Mouse (Mus musculus): ENCODE results near the gene Csde1. TPM values are rescaled to one million over a fixed set of nuclear protein-coding genes. Genes with fewer than 3 reads are reported as not detected.

Gene Csde1
- polyA plus RNA-seq, 1 experiment from 2014 or later, result 244 TPM

- H3K4me3 ChIP-seq (ENCODE audit: low read length), result no peak overlapping the region
- H3K9ac ChIP-seq (ENCODE audit: low read depth, low read length), result no peak overlapping the region
- H3K27me3 ChIP-seq (replicated peaks; ENCODE audit: control insufficient read depth, insufficient read depth, low read length), result no peaks in the 10 kb centered on the region
- H3K9me3 ChIP-seq (ENCODE audit: control insufficient read depth, low read length), result no peaks in the 10 kb centered on the region
- peaks cover 6% of the 10 kb centered on the region; the same call in 1 of the 2 replicates for H3K36me3 ChIP-seq (ENCODE audit: control insufficient read depth, insufficient read depth, low read length)
- peaks cover 4% of the 10 kb centered on the region; the same call in 1 of the 2 replicates for H3K4me1 ChIP-seq (ENCODE audit: control insufficient read depth, insufficient read depth, low read length)
- ATAC-seq, result no peak
- H3K27ac ChIP-seq (ENCODE audit: low read length), result no peak overlapping the region
- WGBS, result 83% methylated on average over 5 of the region's 5 CpGs
- no peak overlapping the region for H3K4me2 ChIP-seq (ENCODE audit: low read depth, low read length)
These were observed 35.9 kb downstream of the Csde1 start for GRCm38 (mm10) chr3:103056016-103056595.

DNA sequence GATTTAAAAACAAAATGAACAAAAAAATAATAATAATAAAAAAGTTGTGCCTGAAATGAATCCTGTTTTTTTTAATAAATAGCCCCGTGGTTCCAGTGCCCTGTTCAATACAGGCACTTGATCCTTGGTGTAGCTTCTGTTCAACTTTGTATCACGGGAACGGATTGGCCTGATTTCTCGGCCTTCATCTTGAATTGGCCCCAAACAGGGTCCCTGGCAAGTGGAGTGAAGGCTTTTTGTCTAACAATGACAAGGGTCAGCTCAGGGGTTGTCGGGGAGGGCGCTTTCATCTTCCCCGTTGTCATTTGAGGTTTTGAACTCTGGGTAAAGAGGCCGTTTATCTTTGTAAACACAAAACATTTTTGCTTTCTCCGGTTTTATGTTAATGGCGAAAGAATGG lies 37.5 kb downstream of the Csde1 start:
- ATAC-seq, result peak; percentile 59
- H3K4me2 ChIP-seq (ENCODE audit: low read depth, low read length), result peak overlapping the region; percentile 63
- H3K36me3 ChIP-seq (ENCODE audit: control insufficient read depth, insufficient read depth, low read length), result peaks cover 10% of the 10 kb centered on the region
- H3K9ac ChIP-seq (ENCODE audit: low read depth, low read length), result peak overlapping the region; percentile 58
- peak overlapping the region; percentile 66; the same call in 1 of the 2 replicates for H3K27ac ChIP-seq (ENCODE audit: low read length)
- H3K4me3 ChIP-seq (ENCODE audit: low read length), result peak overlapping the region; percentile 84
- H3K9me3 ChIP-seq (ENCODE audit: control insufficient read depth, low read length), result no peaks in the 10 kb centered on the region
- H3K4me1 ChIP-seq (ENCODE audit: control insufficient read depth, insufficient read depth, low read length), result peaks cover 4% of the 10 kb centered on the region; the same call in 1 of the 2 replicates
- 3% methylated on average over 10 of the region's 10 CpGs for WGBS
- H3K27me3 ChIP-seq (replicated peaks; ENCODE audit: control insufficient read depth, insufficient read depth, low read length), result no peaks in the 10 kb centered on the region

GRCm38 (mm10) chr3:103058207-103059157 lies 38.3 kb downstream of the Csde1 start, which contains the start of gene Nras:
Gene Nras, plus strand, starts transcription at chr3:103058285.
- peak within 1 kb of the TSS; percentile 72 for H3K4me2 ChIP-seq (ENCODE audit: low read depth, low read length)
- peak within 1 kb of the TSS; percentile 92 for H3K9ac ChIP-seq (ENCODE audit: low read depth, low read length)
- peaks cover 4% of the 10 kb centered on the region; the same call in 1 of the 2 replicates for H3K4me1 ChIP-seq (ENCODE audit: control insufficient read depth, insufficient read depth, low read length)
- H3K9me3 ChIP-seq (ENCODE audit: control insufficient read depth, low read length), result no peaks in the 10 kb centered on the region
- WGBS, result 2% methylated on average over 46 of the region's 46 CpGs
- no peaks in the 10 kb centered on the region for H3K27me3 ChIP-seq (replicated peaks; ENCODE audit: control insufficient read depth, insufficient read depth, low read length)
- H3K27ac ChIP-seq (ENCODE audit: low read length), result peak within 1 kb of the TSS; percentile 96
- ATAC-seq, result peak; percentile 97
- peak within 1 kb of the TSS; percentile 84 for H3K4me3 ChIP-seq (ENCODE audit: low read length)
- H3K36me3 ChIP-seq (ENCODE audit: control insufficient read depth, insufficient read depth, low read length), result peaks cover 14% of the 10 kb centered on the region

DNA sequence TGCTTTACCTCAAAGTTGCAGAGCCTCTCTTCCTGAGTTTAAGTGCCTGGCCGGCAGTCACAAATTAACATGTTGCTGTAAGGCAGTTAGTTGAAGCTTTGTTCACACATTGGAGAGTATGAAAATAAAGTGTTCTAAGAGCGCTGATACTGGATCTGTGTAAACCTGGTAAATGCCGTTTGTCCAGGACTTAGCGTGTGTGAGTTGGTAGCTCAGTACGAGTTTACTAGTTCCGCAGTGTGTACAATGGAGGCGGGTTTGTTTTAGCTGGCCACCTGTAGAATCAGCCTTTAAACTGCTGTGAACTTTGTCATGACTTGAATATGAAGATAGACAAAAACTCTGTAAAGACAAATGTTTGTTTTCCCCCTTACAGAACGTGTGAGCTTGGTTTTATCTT lies 46.7 kb downstream of the Csde1 start:
- 83% methylated on average over 8 of the region's 8 CpGs for WGBS
- Histone ChIP-seq H3K27me3 (replicated peaks; ENCODE audit: control insufficient read depth, insufficient read depth, low read length) (no peaks in the 10 kb centered on the region), H3K4me3 (ENCODE audit: low read length) (no peak overlapping the region), H3K36me3 (ENCODE audit: control insufficient read depth, insufficient read depth, low read length) (peaks cover 28% of the 10 kb centered on the region), H3K9ac (ENCODE audit: low read depth, low read length) (no peak overlapping the region), H3K9me3 (ENCODE audit: control insufficient read depth, low read length) (no peaks in the 10 kb centered on the region), H3K4me2 (ENCODE audit: low read depth, low read length) (no peak overlapping the region), H3K27ac (ENCODE audit: low read length) (no peak overlapping the region), H3K4me1 (ENCODE audit: control insufficient read depth, insufficient read depth, low read length) (no peaks in the 10 kb centered on the region)
- ATAC-seq, result no peak

GRCm38 (mm10) chr3:103068971-103069370 lies 48.7 kb downstream of the Csde1 start:
- no peak overlapping the region for H3K27ac ChIP-seq (ENCODE audit: low read length)
- H3K4me3 ChIP-seq (ENCODE audit: low read length), result no peak overlapping the region
- no peak overlapping the region for H3K9ac ChIP-seq (ENCODE audit: low read depth, low read length)
- peaks cover 18% of the 10 kb centered on the region for H3K36me3 ChIP-seq (ENCODE audit: control insufficient read depth, insufficient read depth, low read length)
- H3K4me1 ChIP-seq (ENCODE audit: control insufficient read depth, insufficient read depth, low read length), result no peaks in the 10 kb centered on the region
- WGBS, result 86% methylated on average over 6 of the region's 6 CpGs
- no peak for ATAC-seq
- H3K4me2 ChIP-seq (ENCODE audit: low read depth, low read length), result no peak overlapping the region
- no peaks in the 10 kb centered on the region for H3K9me3 ChIP-seq (ENCODE audit: control insufficient read depth, low read length)
- no peaks in the 10 kb centered on the region for H3K27me3 ChIP-seq (replicated peaks; ENCODE audit: control insufficient read depth, insufficient read depth, low read length)

GRCm38 (mm10) chr3:103073771-103074170 lies 53.5 kb downstream of the Csde1 start, which contains the start of gene Ampd1:
Gene Ampd1, plus strand, starts transcription at chr3:103074014.
- no peak within 1 kb of the TSS for H3K4me2 ChIP-seq (ENCODE audit: low read depth, low read length)

DNA sequence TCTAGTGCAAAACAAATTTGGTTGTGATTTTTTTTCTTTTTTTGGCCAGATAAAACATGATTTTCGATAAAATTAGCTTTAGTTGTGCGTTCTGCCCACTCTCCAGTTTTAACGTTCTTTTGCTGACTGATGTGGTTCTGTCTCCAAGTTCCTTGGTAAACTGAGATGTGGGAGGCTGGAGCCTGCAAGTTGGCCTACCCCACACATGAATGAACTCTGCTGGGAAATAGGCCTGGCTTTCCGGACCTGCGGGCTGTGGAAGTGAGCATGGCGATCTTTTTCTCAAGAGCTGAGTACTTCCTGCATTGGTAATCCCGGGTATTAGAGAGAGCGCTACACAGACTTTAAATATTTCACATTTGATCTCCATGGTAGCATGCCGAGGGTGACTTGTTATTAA lies 55.6 kb downstream of the Csde1 start:
- no peaks in the 10 kb centered on the region for H3K27me3 ChIP-seq (replicated peaks; ENCODE audit: control insufficient read depth, insufficient read depth, low read length)
- H3K4me2 ChIP-seq (ENCODE audit: low read depth, low read length), result no peak overlapping the region
- H3K27ac ChIP-seq (ENCODE audit: low read length), result no peak overlapping the region
- no peak for ATAC-seq
- no peak overlapping the region for H3K4me3 ChIP-seq (ENCODE audit: low read length)
- H3K9ac ChIP-seq (ENCODE audit: low read depth, low read length), result no peak overlapping the region
- no peaks in the 10 kb centered on the region for H3K36me3 ChIP-seq (ENCODE audit: control insufficient read depth, insufficient read depth, low read length)
- WGBS, result 85% methylated on average over 9 of the region's 9 CpGs
- no peaks in the 10 kb centered on the region for H3K9me3 ChIP-seq (ENCODE audit: control insufficient read depth, low read length)
- no peaks in the 10 kb centered on the region for H3K4me1 ChIP-seq (ENCODE audit: control insufficient read depth, insufficient read depth, low read length)

More at GRCm38 (mm10) chr3:103073771-103074170, 53.5 kb downstream of the Csde1 start, which contains the start of gene Ampd1:
- ATAC-seq, result no peak
- H3K36me3 ChIP-seq (ENCODE audit: control insufficient read depth, insufficient read depth, low read length), result no peaks in the 10 kb centered on the region; the same call in 1 of the 2 replicates
- no peaks in the 10 kb centered on the region for H3K9me3 ChIP-seq (ENCODE audit: control insufficient read depth, low read length)
- H3K9ac ChIP-seq (ENCODE audit: low read depth, low read length), result no peak within 1 kb of the TSS
- no peak within 1 kb of the TSS for H3K27ac ChIP-seq (ENCODE audit: low read length)
- 66% methylated on average over 5 of the region's 5 CpGs for WGBS
- H3K27me3 ChIP-seq (replicated peaks; ENCODE audit: control insufficient read depth, insufficient read depth, low read length), result no peaks in the 10 kb centered on the region
- no peak within 1 kb of the TSS for H3K4me3 ChIP-seq (ENCODE audit: low read length)
- H3K4me1 ChIP-seq (ENCODE audit: control insufficient read depth, insufficient read depth, low read length), result no peaks in the 10 kb centered on the region

DNA sequence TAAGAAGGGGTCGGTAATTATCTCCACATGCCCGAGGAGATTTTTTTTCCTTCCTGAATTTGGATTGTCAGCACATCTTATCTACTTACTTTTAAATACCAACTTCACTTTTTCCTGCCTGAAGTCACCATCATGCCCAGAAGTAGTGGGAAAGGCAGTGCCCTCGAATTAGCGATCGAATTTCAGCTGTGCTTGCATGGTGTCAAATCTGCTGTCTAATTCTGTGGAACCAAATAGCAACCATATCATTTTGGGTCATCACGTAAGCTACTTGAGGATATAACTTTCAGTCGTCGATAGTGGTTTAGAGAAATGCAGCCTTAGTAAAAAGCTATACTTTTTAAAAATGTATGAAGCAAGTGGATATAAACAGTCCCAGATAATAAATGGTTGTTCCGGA lies 56.2 kb downstream of the Csde1 start:
- no peaks in the 10 kb centered on the region for H3K36me3 ChIP-seq (ENCODE audit: control insufficient read depth, insufficient read depth, low read length)
- no peak for ATAC-seq
- H3K27ac ChIP-seq (ENCODE audit: low read length), result no peak overlapping the region
- no peaks in the 10 kb centered on the region for H3K9me3 ChIP-seq (ENCODE audit: control insufficient read depth, low read length)
- no peaks in the 10 kb centered on the region for H3K4me1 ChIP-seq (ENCODE audit: control insufficient read depth, insufficient read depth, low read length)
- WGBS, result 88% methylated on average over 9 of the region's 9 CpGs
- no peak overlapping the region for H3K4me3 ChIP-seq (ENCODE audit: low read length)
- no peak overlapping the region for H3K9ac ChIP-seq (ENCODE audit: low read depth, low read length)
- no peaks in the 10 kb centered on the region for H3K27me3 ChIP-seq (replicated peaks; ENCODE audit: control insufficient read depth, insufficient read depth, low read length)
- H3K4me2 ChIP-seq (ENCODE audit: low read depth, low read length), result no peak overlapping the region

- Histone ChIP-seq H3K4me1 (ENCODE audit: control insufficient read depth, insufficient read depth, low read length) (no peaks in the 10 kb centered on the region), H3K36me3 (ENCODE audit: control insufficient read depth, insufficient read depth, low read length) (no peaks in the 10 kb centered on the region), H3K4me3 (ENCODE audit: low read length) (no peak overlapping the region), H3K9ac (ENCODE audit: low read depth, low read length) (no peak overlapping the region), H3K4me2 (ENCODE audit: low read depth, low read length) (no peak overlapping the region), H3K27me3 (replicated peaks; ENCODE audit: control insufficient read depth, insufficient read depth, low read length) (no peaks in the 10 kb centered on the region), H3K27ac (ENCODE audit: low read length) (no peak overlapping the region), H3K9me3 (ENCODE audit: control insufficient read depth, low read length) (no peaks in the 10 kb centered on the region)
- no peak for ATAC-seq
- 83% methylated on average over 9 of the region's 9 CpGs for WGBS
These were observed 59.1 kb downstream of the Csde1 start for GRCm38 (mm10) chr3:103079301-103079700.
